Mouse (Mus musculus): ENCODE data around the gene Ulk4. TPM values are rescaled to one million over a fixed set of nuclear protein-coding genes. Genes with fewer than 3 reads are reported as not detected.

Gene Ulk4
- polyA plus RNA-seq, 1 experiment from 2014 or later: 122 TPM

DNA sequence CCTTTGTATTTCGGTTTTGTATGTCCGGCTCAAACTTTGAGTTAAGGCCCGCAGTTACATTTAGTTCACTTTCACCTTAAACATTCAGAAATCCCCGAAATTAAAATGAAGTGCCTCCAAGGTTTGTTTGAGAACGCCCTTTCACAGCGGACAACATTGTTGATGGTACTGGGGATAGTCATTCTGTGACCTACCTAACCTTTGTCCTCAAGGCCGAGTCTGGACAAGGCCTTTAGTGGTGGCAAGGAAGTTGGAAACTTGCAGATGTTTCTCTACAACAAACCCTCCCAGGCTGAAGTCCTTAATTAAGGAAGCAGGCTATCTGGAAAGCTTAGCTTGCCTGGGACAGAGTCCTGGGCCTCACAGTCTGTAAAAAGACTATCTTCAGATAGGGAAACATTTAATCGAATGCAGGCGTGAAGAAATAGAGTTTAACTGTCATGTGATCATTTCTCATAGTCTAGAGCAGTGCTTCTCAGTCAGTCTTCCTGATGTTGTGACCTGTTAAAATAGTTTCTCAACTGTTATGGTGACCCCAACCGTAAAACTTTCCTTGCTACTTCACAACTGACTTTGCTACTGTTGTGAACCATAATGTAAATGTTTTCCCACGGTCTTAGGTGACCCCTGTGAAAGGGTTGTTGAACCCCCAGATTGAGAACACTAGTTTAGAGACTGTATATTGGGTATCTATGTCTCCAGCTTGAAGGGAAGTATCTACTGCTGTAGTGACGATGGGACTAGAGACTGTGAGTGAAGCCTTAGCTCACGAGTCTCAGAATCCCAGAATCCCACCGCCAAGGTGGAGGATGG is 342.0 kb downstream of the Ulk4 start:
- peak overlapping the region; percentile 90 for H3K9ac ChIP-seq (replicated peaks; ENCODE audit: low read depth)
- H3K27me3 ChIP-seq (replicated peaks; ENCODE audit: insufficient read depth, low read length): no peaks in the 10 kb centered on the region
- H3K4me3 ChIP-seq (ENCODE audit: low read depth, low read length): peak overlapping the region; percentile 87
- H3K9me3 ChIP-seq (ENCODE audit: low read length): no peaks in the 10 kb centered on the region
- peak overlapping the region; percentile 98 for H3K27ac ChIP-seq (ENCODE audit: low read length)
- peaks cover 24% of the 10 kb centered on the region for H3K4me1 ChIP-seq (ENCODE audit: insufficient read depth, low read depth, low read length)
- 2% methylated on average over 14 of the region's 14 CpGs for WGBS
- H3K4me2 ChIP-seq (replicated peaks; ENCODE audit: low read depth, low read length): peak overlapping the region; percentile 74
- peak; percentile 19 for DNase-seq (ENCODE audit: low spot score)
- TF ChIP-seq EP300 (IDR thresholded peaks at IDR 0.05): no peak
- TF ChIP-seq CTCF (IDR thresholded peaks at IDR 0.05): no peak
- ATAC-seq: no peak
- H3K36me3 ChIP-seq (ENCODE audit: insufficient read depth, low read length): no peaks in the 10 kb centered on the region

DNA sequence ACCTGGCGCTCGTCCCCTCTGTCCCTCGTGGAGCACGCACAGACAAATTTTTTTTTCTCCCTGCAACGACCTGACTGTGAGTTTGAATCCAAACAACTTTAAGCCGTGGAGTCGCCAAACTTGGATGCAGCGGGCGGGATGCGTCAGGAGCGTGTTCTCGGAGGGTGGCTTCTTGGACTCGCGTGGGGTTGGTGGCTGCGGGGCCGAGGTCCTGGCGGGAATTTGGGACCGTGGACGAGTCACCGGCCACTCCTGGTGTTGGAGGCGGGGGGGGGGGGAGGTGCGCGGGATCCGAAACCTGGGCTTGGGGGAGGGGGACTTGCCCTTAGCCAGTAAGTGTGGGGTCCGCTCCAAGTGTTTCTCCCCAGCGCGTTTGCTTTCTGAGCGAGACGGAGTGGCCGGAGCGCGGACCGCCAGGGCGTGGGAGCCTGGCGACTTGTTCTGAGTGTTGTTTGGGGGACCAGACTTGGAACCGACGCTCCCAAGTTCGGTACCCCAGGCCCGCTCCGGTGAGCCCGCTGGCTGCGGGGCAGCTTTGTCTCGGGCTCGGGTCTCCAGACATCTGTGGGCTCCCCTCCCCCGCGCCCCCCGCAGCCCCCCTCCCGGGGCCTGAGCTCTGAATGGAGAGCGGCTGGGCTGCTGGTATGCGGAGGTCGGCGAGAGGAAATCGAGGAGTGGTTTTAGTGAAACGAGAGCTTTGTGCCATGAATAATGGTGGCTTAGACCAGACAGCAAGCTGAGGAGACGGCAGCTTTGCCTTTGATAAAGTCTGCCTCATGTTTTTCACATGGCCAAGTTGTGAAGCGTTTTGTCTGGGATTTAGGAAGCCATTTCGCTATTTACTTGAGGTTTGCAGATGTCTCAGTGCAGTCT is 342.9 kb downstream of the Ulk4 start:
- Histone ChIP-seq H3K27me3 (replicated peaks; ENCODE audit: insufficient read depth, low read length) (no peaks in the 10 kb centered on the region), H3K4me2 (replicated peaks; ENCODE audit: low read depth, low read length) (peak overlapping the region; percentile 74), H3K9me3 (ENCODE audit: low read length) (no peaks in the 10 kb centered on the region), H3K4me1 (ENCODE audit: insufficient read depth, low read depth, low read length) (peaks cover 17% of the 10 kb centered on the region), H3K9ac (replicated peaks; ENCODE audit: low read depth) (peak overlapping the region; percentile 90), H3K4me3 (ENCODE audit: low read depth, low read length) (peak overlapping the region; percentile 87), H3K36me3 (ENCODE audit: insufficient read depth, low read length) (no peaks in the 10 kb centered on the region), H3K27ac (ENCODE audit: low read length) (peak overlapping the region; percentile 98)
- ATAC-seq (peak; percentile 1; the same call in 1 of the 2 replicates), DNase-seq (ENCODE audit: low spot score) (peak; percentile 52)
- WGBS: 2% methylated on average over 50 of the region's 57 CpGs
- no peak for TF ChIP-seq CTCF (IDR thresholded peaks at IDR 0.05)
- no peak for TF ChIP-seq EP300 (IDR thresholded peaks at IDR 0.05)

DNA sequence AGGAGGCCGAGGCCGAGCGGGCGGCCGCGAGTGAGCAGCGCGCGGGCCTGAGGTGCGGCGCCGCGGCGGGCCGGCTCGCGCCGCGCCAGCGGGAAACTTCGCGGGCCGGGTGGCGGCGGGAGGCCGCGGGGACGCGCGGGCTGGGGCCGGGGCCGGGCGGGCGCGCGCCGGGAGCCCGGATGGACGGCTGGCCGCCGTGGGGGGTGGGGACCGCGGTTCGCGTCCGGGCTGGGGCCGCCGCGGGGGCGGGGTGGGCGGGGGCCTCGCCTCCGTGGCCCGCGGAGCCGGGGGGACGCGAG is 343.5 kb downstream of the Ulk4 start:
- 0% methylated on average over 11 of the region's 58 CpGs for WGBS
- Histone ChIP-seq H3K4me3 (ENCODE audit: low read depth, low read length) (peak overlapping the region; percentile 87), H3K36me3 (ENCODE audit: insufficient read depth, low read length) (no peaks in the 10 kb centered on the region), H3K9ac (replicated peaks; ENCODE audit: low read depth) (peak overlapping the region; percentile 90), H3K4me1 (ENCODE audit: insufficient read depth, low read depth, low read length) (peaks cover 15% of the 10 kb centered on the region), H3K27me3 (replicated peaks; ENCODE audit: insufficient read depth, low read length) (no peaks in the 10 kb centered on the region), H3K27ac (ENCODE audit: low read length) (peak overlapping the region; percentile 98), H3K9me3 (ENCODE audit: low read length) (no peaks in the 10 kb centered on the region), H3K4me2 (replicated peaks; ENCODE audit: low read depth, low read length) (peak overlapping the region; percentile 74)
- DNase-seq (ENCODE audit: low spot score): no peak
- no peak for TF ChIP-seq CTCF (IDR thresholded peaks at IDR 0.05)
- no peak for TF ChIP-seq EP300 (IDR thresholded peaks at IDR 0.05)
- ATAC-seq: peak; percentile 72

DNA sequence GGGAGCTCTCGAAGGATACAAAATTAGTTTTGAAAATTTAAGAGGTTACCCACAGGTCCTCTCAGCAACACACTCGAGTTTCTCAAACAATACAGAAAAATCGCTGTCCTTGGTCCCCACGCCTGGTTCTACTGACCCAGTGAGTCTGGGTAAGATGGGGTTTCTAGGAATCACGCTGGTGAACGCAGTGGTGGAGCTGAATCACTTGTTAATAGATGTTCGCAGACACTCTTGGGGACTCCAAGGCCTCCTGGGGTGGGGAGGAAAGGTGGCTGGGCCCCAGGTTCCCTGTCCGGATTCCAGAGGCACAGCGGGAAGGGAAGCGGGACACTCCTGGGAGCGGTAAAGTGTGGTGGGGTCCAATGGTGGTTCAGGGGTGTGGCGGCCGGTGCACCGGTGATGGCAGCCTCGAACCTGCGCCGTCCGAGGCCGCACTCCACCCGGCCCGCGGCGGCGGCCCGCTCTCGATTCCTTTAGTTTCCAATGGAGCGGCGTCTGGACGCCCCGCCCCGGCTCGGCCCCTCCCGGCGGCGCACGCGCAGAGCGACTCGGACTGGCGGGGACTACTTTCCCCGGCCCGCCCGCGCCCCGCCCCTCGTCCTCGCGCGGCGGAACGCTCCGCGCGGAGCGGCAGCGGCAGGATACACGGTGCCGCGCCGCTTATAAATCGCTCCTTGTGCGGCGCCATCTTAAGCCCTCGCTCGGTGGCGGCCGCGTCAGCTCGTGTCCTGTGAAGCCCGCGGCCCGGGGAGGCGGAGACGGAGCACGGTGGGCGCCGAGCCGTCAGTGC is 344.0 kb downstream of the Ulk4 start:
- Histone ChIP-seq H3K9ac (replicated peaks; ENCODE audit: low read depth) (peak overlapping the region; percentile 90), H3K9me3 (ENCODE audit: low read length) (no peaks in the 10 kb centered on the region), H3K4me3 (ENCODE audit: low read depth, low read length) (peak overlapping the region; percentile 87), H3K27ac (ENCODE audit: low read length) (peak overlapping the region; percentile 98), H3K4me1 (ENCODE audit: insufficient read depth, low read depth, low read length) (peaks cover 10% of the 10 kb centered on the region), H3K36me3 (ENCODE audit: insufficient read depth, low read length) (no peaks in the 10 kb centered on the region), H3K27me3 (replicated peaks; ENCODE audit: insufficient read depth, low read length) (no peaks in the 10 kb centered on the region), H3K4me2 (replicated peaks; ENCODE audit: low read depth, low read length) (peak overlapping the region; percentile 74)
- WGBS: 6% methylated on average over 63 of the region's 78 CpGs
- TF ChIP-seq CTCF (IDR thresholded peaks at IDR 0.05): no peak
- no peak for TF ChIP-seq EP300 (IDR thresholded peaks at IDR 0.05)
- peak; percentile 90 for ATAC-seq
- peak; percentile 96 for DNase-seq (ENCODE audit: low spot score)

DNA sequence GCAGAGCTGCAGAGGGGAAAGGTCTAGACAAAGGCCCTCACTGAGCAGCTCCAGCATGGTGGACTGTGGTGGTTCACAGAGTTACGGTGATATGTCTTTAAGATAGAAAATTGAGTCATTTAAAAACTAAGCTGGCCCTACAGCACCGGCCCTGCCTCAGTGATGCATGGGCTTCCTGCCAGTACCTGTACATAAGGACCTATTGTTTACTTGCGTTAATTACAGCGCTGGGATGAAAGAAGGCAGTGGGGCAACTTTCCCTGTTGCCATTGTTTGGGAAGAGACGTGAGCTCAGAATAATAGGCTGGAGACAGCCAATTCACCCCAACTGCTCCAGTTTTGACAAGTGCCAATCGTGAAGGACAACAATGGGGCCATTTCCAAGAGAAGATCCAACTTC is 344.6 kb downstream of the Ulk4 start:
- no peaks in the 10 kb centered on the region for H3K36me3 ChIP-seq (ENCODE audit: insufficient read depth, low read length)
- no peak overlapping the region for H3K4me2 ChIP-seq (replicated peaks; ENCODE audit: low read depth, low read length)
- DNase-seq (ENCODE audit: low spot score): peak; percentile 45
- H3K4me1 ChIP-seq (ENCODE audit: insufficient read depth, low read depth, low read length): peaks cover 4% of the 10 kb centered on the region
- no peak for ATAC-seq
- TF ChIP-seq EP300 (IDR thresholded peaks at IDR 0.05) (no peak), CTCF (IDR thresholded peaks at IDR 0.05) (no peak)
- peak overlapping the region; percentile 98 for H3K27ac ChIP-seq (ENCODE audit: low read length)
- no peak overlapping the region for H3K4me3 ChIP-seq (ENCODE audit: low read depth, low read length)
- H3K9me3 ChIP-seq (ENCODE audit: low read length): no peaks in the 10 kb centered on the region
- H3K27me3 ChIP-seq (replicated peaks; ENCODE audit: insufficient read depth, low read length): no peaks in the 10 kb centered on the region
- 39% methylated on average over 6 of the region's 6 CpGs for WGBS
- H3K9ac ChIP-seq (replicated peaks; ENCODE audit: low read depth): no peak overlapping the region

DNA sequence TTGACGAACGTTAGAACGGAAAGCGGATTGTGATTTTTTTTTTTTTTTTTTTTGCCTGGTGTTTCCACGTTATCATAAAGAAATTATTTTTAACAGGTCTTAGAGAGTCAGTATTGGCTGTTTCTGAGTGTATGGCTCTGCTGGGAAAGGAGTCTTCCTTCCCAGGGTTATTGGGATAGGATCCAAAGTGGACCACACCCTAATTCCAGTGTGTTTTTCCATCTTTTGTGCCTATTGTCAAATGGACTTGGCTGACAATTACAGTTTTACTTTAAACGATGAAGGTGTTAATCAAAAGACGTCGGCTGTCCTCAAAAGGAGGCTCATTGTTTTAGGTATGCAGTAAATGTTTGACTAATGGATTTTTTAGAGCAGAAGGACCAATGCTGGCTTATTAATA is 346.2 kb downstream of the Ulk4 start:
- WGBS: 34% methylated on average over 8 of the region's 8 CpGs
- TF ChIP-seq CTCF (IDR thresholded peaks at IDR 0.05) (no peak), EP300 (IDR thresholded peaks at IDR 0.05) (no peak)
- ATAC-seq (no peak), DNase-seq (ENCODE audit: low spot score) (peak; percentile 26)
- H3K4me2 ChIP-seq (replicated peaks; ENCODE audit: low read depth, low read length): no peak overlapping the region
- H3K9ac ChIP-seq (replicated peaks; ENCODE audit: low read depth): no peak overlapping the region
- H3K9me3 ChIP-seq (ENCODE audit: low read length): no peaks in the 10 kb centered on the region
- no peak overlapping the region for H3K4me3 ChIP-seq (ENCODE audit: low read depth, low read length)
- H3K4me1 ChIP-seq (ENCODE audit: insufficient read depth, low read depth, low read length): no peaks in the 10 kb centered on the region
- H3K27ac ChIP-seq (ENCODE audit: low read length): no peak overlapping the region
- H3K36me3 ChIP-seq (ENCODE audit: insufficient read depth, low read length): no peaks in the 10 kb centered on the region
- no peaks in the 10 kb centered on the region for H3K27me3 ChIP-seq (replicated peaks; ENCODE audit: insufficient read depth, low read length)

Data from lung, postnatal 0 days (tissue).